Mouse (Mus musculus) frontal cortex, postnatal 36 days (tissue): ENCODE data around the gene Ap3s2.

Experiments used
- DNase-seq, 2 experiments: peaks; one replicate each; pipeline ENCODE4 v3.0.0; 2022; ENCODE audit warnings: low spot score in 2 of 2

Gene Ap3s2

GRCm38 (mm10) chr7:79846342-79846741, 74.1 kb downstream of the Ap3s2 start:
- no peak for DNase-seq

- no peak for DNase-seq
Measured at GRCm38 (mm10) chr7:79844090-79844802, 76.2 kb downstream of the Ap3s2 start.

- no peak for DNase-seq
Measured at GRCm38 (mm10) chr7:79842163-79842562, 78.3 kb downstream of the Ap3s2 start.

GRCm38 (mm10) chr7:79837247-79837646, 83.2 kb downstream of the Ap3s2 start:
- DNase-seq, result no peak

- DNase-seq, result no peak
Measured at GRCm38 (mm10) chr7:79835196-79835595, 85.3 kb downstream of the Ap3s2 start.

GRCm38 (mm10) chr7:79832980-79833379, 87.5 kb downstream of the Ap3s2 start:
- no peak for DNase-seq

GRCm38 (mm10) chr7:79831585-79831984, 88.9 kb downstream of the Ap3s2 start:
- DNase-seq, result no peak

GRCm38 (mm10) chr7:79831145-79831544, 89.3 kb downstream of the Ap3s2 start:
- no peak for DNase-seq

GRCm38 (mm10) chr7:79828341-79828740, 92.1 kb downstream of the Ap3s2 start:
- DNase-seq, result no peak
